Mouse (Mus musculus): ENCODE measurements at regions not wholly inside any gene's neighbourhood (a gene's known extent, or its start where the extent isn't known, plus 50 kb on each side); places are given as distances from the start of the nearest gene placed in this dataset.

DNA sequence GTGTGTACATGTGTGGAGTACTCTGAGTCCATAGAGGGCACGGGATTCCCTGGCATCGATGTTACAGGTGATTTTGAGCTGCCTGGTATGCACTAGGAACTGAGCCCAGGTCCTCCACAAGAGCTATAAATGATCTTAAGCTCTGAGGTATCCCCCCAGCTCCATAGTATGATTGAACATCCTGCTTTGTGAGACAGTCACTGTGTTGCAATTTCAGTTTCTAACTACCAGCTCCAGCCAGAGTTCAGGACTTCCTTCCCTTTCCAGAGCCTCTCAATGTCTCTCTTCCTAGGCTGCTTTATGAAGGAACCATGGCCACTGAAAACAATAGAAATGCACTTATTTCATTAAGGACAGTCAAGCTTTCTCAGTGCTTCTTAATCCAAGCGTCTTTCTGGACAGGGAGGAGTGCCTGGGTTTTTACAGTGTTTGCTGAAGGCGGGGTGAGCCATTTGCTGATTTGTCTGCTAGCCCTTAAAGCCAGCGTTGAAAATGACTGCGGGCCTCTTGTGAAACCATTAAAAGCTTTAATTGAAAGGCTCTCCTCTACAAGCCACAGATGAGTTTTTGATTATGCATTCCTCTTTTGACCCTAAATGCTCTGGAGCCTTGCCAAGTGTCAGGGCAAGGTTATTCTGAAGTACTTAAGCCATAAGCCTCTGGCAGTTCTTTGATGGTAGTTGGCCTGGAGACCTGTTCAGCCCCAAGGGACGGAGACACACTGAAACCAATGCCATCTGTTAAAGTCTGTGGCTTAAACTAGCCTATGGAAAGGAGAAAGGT lies 155.1 kb upstream of the Pfn2 start:
- TF ChIP-seq CTCF (IDR thresholded peaks at IDR 0.05; ENCODE audit: borderline replicate concordance, insufficient read depth, low read length): no peak
- TF ChIP-seq POLR2A (IDR thresholded peaks at IDR 0.05; ENCODE audit: low read depth, low read length): no peak
